Mouse (Mus musculus) heart, postnatal 4 days (tissue): ENCODE measurements at regions not wholly inside any gene's neighbourhood (a gene's known extent, or its start where the extent isn't known, plus 50 kb on each side); places are given as distances from the start of the nearest gene placed in this dataset.
"Not testable (repeated sequence)": the region's sequence is repeated elsewhere in the genome, so short reads cannot be mapped to it uniquely, and the experiment has no call there.

Source experiments
- DNase-seq: peaks from one replicate; pipeline ENCODE4 v3.0.0; 2021

DNA sequence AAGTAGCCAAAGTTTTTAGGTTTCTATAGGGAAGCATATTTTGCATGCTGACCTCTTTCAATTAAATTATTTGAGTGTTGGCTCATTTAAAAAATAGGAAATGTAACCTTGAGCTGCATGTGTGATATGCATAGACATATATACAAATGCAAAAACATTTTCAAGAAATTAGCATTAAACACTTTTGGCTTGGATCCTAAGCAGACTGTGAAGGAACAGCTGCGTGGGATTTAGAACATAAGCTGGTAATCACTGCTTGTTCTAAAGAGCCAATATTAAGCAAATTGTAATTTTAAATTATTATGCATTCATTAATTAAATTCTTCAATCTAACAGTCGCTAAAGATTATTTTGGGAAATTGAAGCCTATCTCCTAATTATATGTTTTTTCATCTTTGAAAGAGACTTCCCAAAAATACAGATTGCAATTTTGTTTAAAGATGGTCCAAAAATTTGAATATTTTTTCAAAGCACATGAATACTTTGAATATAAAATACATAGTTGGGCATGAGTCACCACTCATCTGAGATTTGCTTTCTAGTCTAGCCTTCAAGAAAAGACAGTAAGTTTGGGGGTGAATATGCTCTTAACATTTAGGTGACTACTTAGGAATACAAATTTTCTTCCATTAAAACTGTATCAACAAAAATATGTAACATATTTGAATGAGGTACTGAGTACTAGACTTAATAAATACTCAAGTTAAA is 163.3 kb upstream of the Hsf2 start:
- no peak for DNase-seq

DNA sequence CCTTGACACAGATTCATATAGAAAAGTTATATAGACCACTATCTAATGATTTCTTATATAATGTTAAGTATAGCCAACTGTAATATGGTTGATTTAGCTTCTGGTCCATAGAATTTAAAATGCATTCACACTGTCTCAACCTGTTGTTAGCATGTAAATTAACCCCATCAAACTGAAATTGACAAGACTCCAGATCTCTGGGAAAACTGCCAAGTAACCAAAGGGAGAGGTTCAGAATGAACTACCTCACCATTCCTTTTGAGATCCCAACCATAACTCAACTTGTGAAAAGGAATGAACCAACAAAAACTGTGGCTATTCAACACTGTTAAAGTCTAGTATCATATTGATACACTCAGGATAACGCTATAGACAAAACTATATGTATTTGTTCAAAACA is 162.0 kb upstream of the Hsf2 start:
- DNase-seq, result no peak

DNA sequence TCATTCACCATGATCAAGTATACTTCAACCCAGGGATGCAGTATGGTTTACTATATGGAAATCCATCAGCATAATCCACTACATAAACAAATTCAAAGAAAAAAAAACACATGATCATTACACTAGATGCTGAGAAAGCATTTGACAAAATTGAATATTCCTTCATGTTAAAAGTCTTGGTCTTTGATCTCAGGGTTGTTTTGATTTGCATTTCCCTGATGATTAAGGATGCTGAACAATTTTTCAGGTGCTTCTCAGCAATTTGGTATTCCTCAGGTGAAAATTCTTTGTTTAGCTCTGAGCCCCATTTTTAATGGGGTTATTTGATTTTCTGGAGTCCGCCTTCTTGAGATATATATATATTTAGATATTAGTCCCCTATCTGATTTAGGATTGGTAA is 123.4 kb upstream of the Hsf2 start:
- not testable (repeated sequence) for DNase-seq
